Mouse (Mus musculus) kidney, embryonic 16.5 days (tissue): ENCODE results near the gene Tspan17. TPM values are rescaled to one million over a fixed set of nuclear protein-coding genes. Genes with fewer than 3 reads are reported as not detected.

Experiments used
- ATAC-seq: fragments of 200-750 bp; cut with Nextera tagmentation; 2 replicates; pipeline ENCODE4 v1.8.0; 2017; ENCODE audit warnings: moderate TSS enrichment; ENCODE audit not compliant: low FRiP score, low TSS enrichment
- H3K27ac ChIP-seq: fragments of 300-500 bp; sonication (generic); 2 replicates; pipeline ENCODE4 v1.5.1; 2014; ENCODE audit warnings: low read length
- H3K27me3 ChIP-seq: fragments of 300-500 bp; sonication (generic); 2 replicates; pipeline ENCODE4 v1.6.1; 2014; ENCODE audit warnings: low read length, control low read depth, mixed read lengths; ENCODE audit not compliant: insufficient read depth
- H3K36me3 ChIP-seq: fragments of 300-500 bp; sonication (generic); 2 replicates; pipeline ENCODE4 v1.6.1; 2014; ENCODE audit warnings: low read length, control low read depth, mixed read lengths; ENCODE audit not compliant: insufficient read depth
- H3K4me1 ChIP-seq: fragments of 300-500 bp; sonication (generic); 2 replicates; pipeline ENCODE4 v1.6.1; 2014; ENCODE audit warnings: low read length, control low read depth, mixed read lengths; ENCODE audit not compliant: insufficient read depth
- H3K4me2 ChIP-seq: fragments of 300-500 bp; sonication (generic); replicated peaks from 2 replicates; pipeline ENCODE4 v1.6.1; 2014; ENCODE audit warnings: low read depth, low read length
- H3K4me3 ChIP-seq: fragments of 300-500 bp; sonication (generic); 2 replicates; pipeline ENCODE4 v1.5.1; 2014; ENCODE audit warnings: mild to moderate bottlenecking, low read length
- H3K9ac ChIP-seq: fragments of 300-500 bp; sonication (generic); replicated peaks from 2 replicates; pipeline ENCODE4 v1.6.1; 2014; ENCODE audit warnings: low read length
- H3K9me3 ChIP-seq: fragments of 300-500 bp; sonication (generic); 2 replicates; pipeline ENCODE4 v1.6.1; 2016; ENCODE audit warnings: low read length, control low read depth
- WGBS: fragments of 180-500 bp; shearing (Covaris S2); extraction: QIAGEN DNeasy Blood & Tissue Kit; methylation state at CpG from one replicate; pipeline ENCODE4 v1.1.7; 2014; 5-methylcytosine and 5-hydroxymethylcytosine counted together
- polyA plus RNA-seq: library from polyadenylated mRNA; unstranded; fragments of >200 nt; fragmentation: Nextera tagmentation; extraction: Ambion mirVana; gene quantifications from 2 replicates; pipeline ENCODE4 v1.2.1, GENCODE M21; 2015

Gene Tspan17
- polyA plus RNA-seq, 1 experiment from 2014 or later = 14.3 TPM

- Histone ChIP-seq H3K27me3 (no peaks in the 10 kb centered on the region), H3K4me1 (peaks cover 6% of the 10 kb centered on the region; the same call in 1 of the 2 replicates)
- 80% methylated on average over 2 of the region's 2 CpGs for WGBS
These were observed 32.8 kb downstream of the Tspan17 start for GRCm38 (mm10) chr13:54821931-54822330.

GRCm38 (mm10) chr13:54824111-54824931 is 35.1 kb downstream of the Tspan17 start:
- Histone ChIP-seq H3K4me1 (peaks cover 6% of the 10 kb centered on the region; the same call in 1 of the 2 replicates), H3K9me3 (no peaks in the 10 kb centered on the region), H3K27ac (no peak overlapping the region), H3K4me2 (peak overlapping the region; percentile 53), H3K36me3 (no peaks in the 10 kb centered on the region), H3K4me3 (peak overlapping the region; percentile 19; the same call in 1 of the 2 replicates), H3K9ac (no peak overlapping the region), H3K27me3 (no peaks in the 10 kb centered on the region)
- 23% methylated on average over 25 of the region's 25 CpGs for WGBS
- ATAC-seq = 0 out of 2 replicates have a peak, but pooled peaks have one; percentile 27

More at GRCm38 (mm10) chr13:54821931-54822330, 32.8 kb downstream of the Tspan17 start:
- H3K9ac ChIP-seq = no peak overlapping the region
- no peaks in the 10 kb centered on the region for H3K9me3 ChIP-seq
- no peak overlapping the region for H3K27ac ChIP-seq
- H3K36me3 ChIP-seq = no peaks in the 10 kb centered on the region
- ATAC-seq = no peak
- no peak overlapping the region for H3K4me3 ChIP-seq
- no peak overlapping the region for H3K4me2 ChIP-seq

- no peak for ATAC-seq
- WGBS = 48% methylated on average over 7 of the region's 7 CpGs
- H3K36me3 ChIP-seq = no peaks in the 10 kb centered on the region
These were observed 38.8 kb downstream of the Tspan17 start for GRCm38 (mm10) chr13:54827992-54828391.

GRCm38 (mm10) chr13:54828508-54828907 is 39.3 kb downstream of the Tspan17 start:
- H3K4me1 ChIP-seq = peaks cover 11% of the 10 kb centered on the region; the same call in 1 of the 2 replicates
- no peaks in the 10 kb centered on the region for H3K36me3 ChIP-seq
- 55% methylated on average over 6 of the region's 6 CpGs for WGBS
- H3K4me2 ChIP-seq = no peak overlapping the region
- no peaks in the 10 kb centered on the region for H3K27me3 ChIP-seq
- H3K27ac ChIP-seq = no peak overlapping the region
- H3K4me3 ChIP-seq = no peak overlapping the region
- no peaks in the 10 kb centered on the region for H3K9me3 ChIP-seq
- no peak; the same call in 1 of the 2 replicates for ATAC-seq
- no peak overlapping the region for H3K9ac ChIP-seq

More at GRCm38 (mm10) chr13:54827992-54828391, 38.8 kb downstream of the Tspan17 start:
- Histone ChIP-seq H3K27me3 (no peaks in the 10 kb centered on the region), H3K4me1 (peaks cover 11% of the 10 kb centered on the region; the same call in 1 of the 2 replicates), H3K9me3 (no peaks in the 10 kb centered on the region), H3K9ac (no peak overlapping the region), H3K4me2 (no peak overlapping the region), H3K27ac (no peak overlapping the region), H3K4me3 (no peak overlapping the region)

GRCm38 (mm10) chr13:54829450-54829849 is 40.3 kb downstream of the Tspan17 start:
- Histone ChIP-seq H3K9ac (no peak overlapping the region), H3K4me2 (peak overlapping the region; percentile 25; the same call in 1 of the 2 replicates), H3K36me3 (no peaks in the 10 kb centered on the region), H3K27ac (no peak overlapping the region), H3K27me3 (no peaks in the 10 kb centered on the region), H3K9me3 (no peaks in the 10 kb centered on the region), H3K4me1 (peaks cover 11% of the 10 kb centered on the region; the same call in 1 of the 2 replicates), H3K4me3 (no peak overlapping the region)
- WGBS = 5% methylated on average over 13 of the region's 13 CpGs
- ATAC-seq = no peak

GRCm38 (mm10) chr13:54836351-54837030 is 47.3 kb downstream of the Tspan17 start:
- peaks cover 7% of the 10 kb centered on the region; the same call in 1 of the 2 replicates for H3K4me1 ChIP-seq
- no peak overlapping the region for H3K4me3 ChIP-seq
- no peaks in the 10 kb centered on the region for H3K27me3 ChIP-seq
- no peak overlapping the region for H3K4me2 ChIP-seq
- 84% methylated on average over 14 of the region's 14 CpGs for WGBS
- no peak for ATAC-seq
- no peaks in the 10 kb centered on the region for H3K9me3 ChIP-seq
- H3K36me3 ChIP-seq = no peaks in the 10 kb centered on the region
- H3K27ac ChIP-seq = no peak overlapping the region
- H3K9ac ChIP-seq = no peak overlapping the region

- Histone ChIP-seq H3K4me2 (no peak overlapping the region), H3K27me3 (no peaks in the 10 kb centered on the region), H3K9me3 (peaks cover 3% of the 10 kb centered on the region; the same call in 1 of the 2 replicates), H3K9ac (no peak overlapping the region), H3K36me3 (no peaks in the 10 kb centered on the region), H3K4me3 (no peak overlapping the region), H3K4me1 (peaks cover 7% of the 10 kb centered on the region; the same call in 1 of the 2 replicates), H3K27ac (no peak overlapping the region)
- ATAC-seq = no peak
- WGBS = 68% methylated on average over 5 of the region's 5 CpGs
These were observed 47.9 kb downstream of the Tspan17 start for GRCm38 (mm10) chr13:54837061-54837460.

GRCm38 (mm10) chr13:54837471-54837889 is 48.3 kb downstream of the Tspan17 start:
- no peak overlapping the region for H3K27ac ChIP-seq
- peaks cover 7% of the 10 kb centered on the region; the same call in 1 of the 2 replicates for H3K4me1 ChIP-seq
- 3% methylated on average over 9 of the region's 9 CpGs for WGBS
- H3K4me3 ChIP-seq = no peak overlapping the region
- peak overlapping the region; percentile 19 for H3K4me2 ChIP-seq
- no peaks in the 10 kb centered on the region for H3K27me3 ChIP-seq
- H3K9me3 ChIP-seq = peaks cover 5% of the 10 kb centered on the region; the same call in 1 of the 2 replicates
- ATAC-seq = 0 out of 2 replicates have a peak, but pooled peaks have one; percentile 27
- H3K36me3 ChIP-seq = no peaks in the 10 kb centered on the region
- no peak overlapping the region for H3K9ac ChIP-seq

GRCm38 (mm10) chr13:54838540-54838939 is 49.4 kb downstream of the Tspan17 start:
- no peak for ATAC-seq
- Histone ChIP-seq H3K9me3 (peaks cover 5% of the 10 kb centered on the region; the same call in 1 of the 2 replicates), H3K27me3 (no peaks in the 10 kb centered on the region), H3K4me3 (no peak overlapping the region), H3K4me1 (peaks cover 7% of the 10 kb centered on the region; the same call in 1 of the 2 replicates), H3K27ac (no peak overlapping the region), H3K4me2 (no peak overlapping the region), H3K9ac (no peak overlapping the region; the same call in 1 of the 2 replicates), H3K36me3 (no peaks in the 10 kb centered on the region)
- WGBS = 28% methylated on average over 15 of the region's 15 CpGs
